Mouse (Mus musculus): ENCODE measurements around the gene Gfy. TPM values are rescaled to one million over a fixed set of nuclear protein-coding genes. Genes with fewer than 3 reads are reported as not detected.

Gene Gfy
- total RNA-seq, 1 experiment, result not detected

DNA sequence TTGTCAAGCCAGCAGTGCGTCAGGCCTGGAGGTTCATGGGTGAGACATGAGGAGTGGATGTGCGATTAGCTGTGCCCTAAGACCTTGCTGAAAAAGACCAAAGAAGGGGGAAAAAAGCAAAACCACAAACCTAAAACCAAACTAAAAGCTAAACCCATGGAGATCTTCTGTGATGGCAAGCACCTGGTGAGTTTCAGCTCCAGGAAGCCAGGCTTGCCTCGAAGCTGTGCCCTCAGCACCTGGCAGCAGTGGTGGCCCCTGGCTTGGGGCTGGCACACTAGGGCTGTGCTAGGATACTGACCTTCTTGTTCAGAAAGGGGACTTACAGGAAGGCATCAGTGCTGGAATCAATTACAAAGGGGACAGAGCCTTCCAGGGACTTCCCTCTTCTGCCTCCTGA, 38.0 kb downstream of the Gfy start:
- in situ Hi-C loops (cut with MboI; ENCODE audit: low sequenced_read_pairs in 2 of 2, unreplicated experiment in 2 of 2), result no loop called here
- H3K9ac ChIP-seq (ENCODE audit: insufficient read depth, low read depth, low read length, poor library complexity, severe bottlenecking), result no peak overlapping the region
- H3K4me1 ChIP-seq (ENCODE audit: control insufficient read depth in 2 of 2, insufficient read depth in 2 of 2, low read length in 2 of 2, poor library complexity in 1 of 2), result peaks cover 0 to 4% of the 10 kb centered on the region in 2 experiments; a peak in 1 of 4 replicates
- no peak for DNase-seq (ENCODE audit: low read depth, low spot score)
- no peak overlapping the region for H3K4me3 ChIP-seq (ENCODE audit: insufficient read depth in 1 of 2, low read depth in 1 of 2, low read length in 2 of 2, poor library complexity in 1 of 2, severe bottlenecking in 1 of 2)
- H3K36me3 ChIP-seq (ENCODE audit: control insufficient read depth, insufficient read depth, low read length, poor library complexity, severe bottlenecking), result peaks cover 34% of the 10 kb centered on the region
- H3K27ac ChIP-seq (ENCODE audit: insufficient read depth, low read depth, low read length, poor library complexity, severe bottlenecking), result no peak overlapping the region
- H3K9me3 ChIP-seq (ENCODE audit: control insufficient read depth, insufficient read depth, low read depth, low read length), result no peaks in the 10 kb centered on the region
- TF ChIP-seq MAFK (IDR thresholded peaks at IDR 0.05; ENCODE audit: insufficient read depth, low read depth, low read length), result no peak
- TF ChIP-seq ZNF384 (IDR thresholded peaks at IDR 0.05; ENCODE audit: low read depth, low read length), result no peak
- TF ChIP-seq HCFC1 (IDR thresholded peaks at IDR 0.05; ENCODE audit: borderline replicate concordance, insufficient read depth, low read length), result no peak
- TF ChIP-seq CHD2 (IDR thresholded peaks at IDR 0.05; ENCODE audit: low read depth, low read length), result no peak
- TF ChIP-seq ZC3H11A (IDR thresholded peaks at IDR 0.05; ENCODE audit: borderline replicate concordance, low read depth, low read length), result no peak

DNA sequence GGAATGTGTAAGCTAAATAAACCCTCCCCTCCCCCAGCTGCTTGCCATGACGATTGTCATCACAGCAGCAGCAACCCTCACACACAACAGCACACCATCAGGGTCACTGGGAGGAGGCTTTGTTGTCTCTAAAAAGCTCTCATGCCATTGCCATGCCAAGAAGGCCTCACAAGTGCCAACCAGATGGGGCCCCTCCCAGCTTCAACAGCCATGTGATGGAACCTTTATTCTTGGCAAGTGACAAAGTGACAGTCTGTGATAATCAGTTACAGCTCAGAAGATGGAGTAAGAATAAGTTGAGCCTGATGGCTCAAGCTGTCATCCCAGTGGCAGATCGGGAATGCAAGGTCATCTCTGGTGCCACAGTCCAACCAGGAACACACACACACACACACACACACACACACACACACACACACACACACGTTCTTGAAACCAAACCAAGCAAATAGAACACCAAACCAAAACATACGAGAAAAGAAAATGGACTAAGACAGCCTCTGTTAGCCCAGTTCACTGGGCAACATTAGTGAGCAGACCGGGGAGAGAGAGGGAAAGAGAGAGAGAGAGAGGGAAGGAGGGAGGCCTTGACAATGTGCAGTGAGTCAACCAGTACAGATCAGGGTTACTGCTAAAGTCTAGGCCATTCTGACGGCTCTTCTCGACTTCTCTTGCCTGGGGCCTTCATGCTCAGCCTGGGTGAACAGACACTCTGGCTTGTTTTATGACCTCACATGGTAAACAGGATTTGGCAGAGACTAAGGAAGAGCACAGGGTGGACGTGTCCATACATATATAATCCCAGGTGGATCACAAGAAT, 39.3 kb downstream of the Gfy start:
- no peaks in the 10 kb centered on the region for H3K9me3 ChIP-seq (ENCODE audit: control insufficient read depth, insufficient read depth, low read depth, low read length)
- no peak for DNase-seq (ENCODE audit: low read depth, low spot score)
- no peak overlapping the region for H3K9ac ChIP-seq (ENCODE audit: insufficient read depth, low read depth, low read length, poor library complexity, severe bottlenecking)
- no peak overlapping the region for H3K27ac ChIP-seq (ENCODE audit: insufficient read depth, low read depth, low read length, poor library complexity, severe bottlenecking)
- no peak for TF ChIP-seq CHD2 (IDR thresholded peaks at IDR 0.05; ENCODE audit: low read depth, low read length)
- TF ChIP-seq MAFK (IDR thresholded peaks at IDR 0.05; ENCODE audit: insufficient read depth, low read depth, low read length), result no peak
- H3K4me1 ChIP-seq (ENCODE audit: control insufficient read depth in 2 of 2, insufficient read depth in 2 of 2, low read length in 2 of 2, poor library complexity in 1 of 2), result peaks cover 0 to 9% of the 10 kb centered on the region in 2 experiments; a peak in 1 of 4 replicates
- H3K36me3 ChIP-seq (ENCODE audit: control insufficient read depth, insufficient read depth, low read length, poor library complexity, severe bottlenecking), result peaks cover 24% of the 10 kb centered on the region
- in situ Hi-C loops (cut with MboI; ENCODE audit: low sequenced_read_pairs in 2 of 2, unreplicated experiment in 2 of 2), result no loop called here
- H3K4me3 ChIP-seq (ENCODE audit: insufficient read depth in 1 of 2, low read depth in 1 of 2, low read length in 2 of 2, poor library complexity in 1 of 2, severe bottlenecking in 1 of 2), result no peak overlapping the region

DNA sequence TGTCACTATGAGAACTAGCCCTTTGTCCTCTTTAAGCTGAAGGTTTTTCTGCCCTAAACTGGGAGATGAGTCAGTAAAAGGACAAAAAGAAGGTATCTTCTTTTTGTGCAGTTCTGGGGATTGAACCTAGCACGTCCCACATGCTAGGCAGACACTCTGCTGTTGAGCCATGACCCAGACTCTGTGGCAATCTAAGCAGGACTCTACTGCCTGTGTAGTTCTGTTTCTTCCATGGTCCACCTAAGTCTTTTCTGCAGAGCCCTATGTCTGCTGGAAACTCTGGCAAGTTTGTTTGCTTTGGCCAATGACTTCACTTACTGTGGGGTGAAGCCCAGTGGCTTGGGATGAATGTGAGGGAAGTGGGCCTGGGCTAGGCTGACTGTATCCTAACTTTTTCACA, 41.0 kb downstream of the Gfy start:
- no peak for DNase-seq (ENCODE audit: low read depth, low spot score)
- H3K36me3 ChIP-seq (ENCODE audit: control insufficient read depth, insufficient read depth, low read length, poor library complexity, severe bottlenecking), result peaks cover 19% of the 10 kb centered on the region
- no peak for TF ChIP-seq MAFK (IDR thresholded peaks at IDR 0.05; ENCODE audit: insufficient read depth, low read depth, low read length)
- TF ChIP-seq HCFC1 (IDR thresholded peaks at IDR 0.05; ENCODE audit: borderline replicate concordance, insufficient read depth, low read length), result no peak
- TF ChIP-seq CHD2 (IDR thresholded peaks at IDR 0.05; ENCODE audit: low read depth, low read length), result no peak
- no peak for TF ChIP-seq ZNF384 (IDR thresholded peaks at IDR 0.05; ENCODE audit: low read depth, low read length)
- TF ChIP-seq ZC3H11A (IDR thresholded peaks at IDR 0.05; ENCODE audit: borderline replicate concordance, low read depth, low read length), result no peak
- H3K9me3 ChIP-seq (ENCODE audit: control insufficient read depth, insufficient read depth, low read depth, low read length), result no peaks in the 10 kb centered on the region
- no peak overlapping the region for H3K4me3 ChIP-seq (ENCODE audit: insufficient read depth in 1 of 2, low read depth in 1 of 2, low read length in 2 of 2, poor library complexity in 1 of 2, severe bottlenecking in 1 of 2)
- in situ Hi-C loops (cut with MboI; ENCODE audit: low sequenced_read_pairs in 2 of 2, unreplicated experiment in 2 of 2), result no loop called here
- no peak overlapping the region for H3K27ac ChIP-seq (ENCODE audit: insufficient read depth, low read depth, low read length, poor library complexity, severe bottlenecking)
- no peak overlapping the region for H3K9ac ChIP-seq (ENCODE audit: insufficient read depth, low read depth, low read length, poor library complexity, severe bottlenecking)
- H3K4me1 ChIP-seq (ENCODE audit: control insufficient read depth in 2 of 2, insufficient read depth in 2 of 2, low read length in 2 of 2, poor library complexity in 1 of 2), result peaks cover 0 to 11% of the 10 kb centered on the region in 2 experiments; a peak in 1 of 4 replicates

DNA sequence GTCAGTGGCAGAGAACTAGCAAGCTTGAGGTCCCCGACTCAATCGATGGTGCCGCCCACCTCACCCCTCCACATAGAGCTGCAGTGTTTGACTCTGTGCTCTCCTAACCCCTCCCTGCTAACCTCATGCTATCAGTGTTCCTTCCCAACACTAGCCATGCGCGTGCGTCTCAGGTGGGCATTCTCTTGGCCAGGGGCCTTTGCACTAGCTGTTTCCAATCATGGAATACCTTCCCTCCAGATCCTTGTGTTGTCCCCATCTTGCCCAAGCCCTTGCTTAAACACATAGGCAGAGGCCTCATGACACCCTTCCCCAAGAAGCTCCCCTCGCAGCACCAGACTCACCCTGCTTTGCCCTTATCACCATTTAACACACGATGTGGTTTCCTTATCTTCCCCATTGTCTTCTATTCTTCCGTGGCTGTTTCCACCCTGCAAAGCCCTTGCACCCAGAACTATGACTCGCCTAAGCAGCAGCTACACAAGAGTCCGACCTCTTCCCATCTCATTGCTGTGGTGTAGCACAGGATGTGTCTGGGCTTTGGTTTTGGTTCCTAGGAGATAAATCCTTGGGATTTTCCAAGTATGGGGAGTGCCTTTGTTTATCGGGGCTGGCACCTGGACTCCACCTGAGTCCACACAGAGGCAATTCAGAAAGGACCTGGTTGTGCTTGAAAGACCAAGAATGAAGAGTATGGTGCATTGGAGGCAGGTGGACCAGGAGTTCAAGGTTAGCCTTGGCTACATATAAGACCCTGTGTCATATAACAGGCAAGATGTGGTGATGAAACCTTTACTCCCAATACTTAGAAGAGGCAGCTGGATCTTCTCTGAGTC, 42.0 kb downstream of the Gfy start:
- Histone ChIP-seq H3K4me3 (ENCODE audit: insufficient read depth in 1 of 2, low read depth in 1 of 2, low read length in 2 of 2, poor library complexity in 1 of 2, severe bottlenecking in 1 of 2) (no peak overlapping the region), H3K36me3 (ENCODE audit: control insufficient read depth, insufficient read depth, low read length, poor library complexity, severe bottlenecking) (peaks cover 10% of the 10 kb centered on the region), H3K27ac (ENCODE audit: insufficient read depth, low read depth, low read length, poor library complexity, severe bottlenecking) (no peak overlapping the region), H3K4me1 (ENCODE audit: control insufficient read depth in 2 of 2, insufficient read depth in 2 of 2, low read length in 2 of 2, poor library complexity in 1 of 2) (peaks cover 0 to 11% of the 10 kb centered on the region in 2 experiments; a peak in 1 of 4 replicates), H3K9ac (ENCODE audit: insufficient read depth, low read depth, low read length, poor library complexity, severe bottlenecking) (no peak overlapping the region), H3K9me3 (ENCODE audit: control insufficient read depth, insufficient read depth, low read depth, low read length) (no peaks in the 10 kb centered on the region)
- no peak for TF ChIP-seq CHD2 (IDR thresholded peaks at IDR 0.05; ENCODE audit: low read depth, low read length)
- no peak for TF ChIP-seq ZNF384 (IDR thresholded peaks at IDR 0.05; ENCODE audit: low read depth, low read length)
- no peak for TF ChIP-seq HCFC1 (IDR thresholded peaks at IDR 0.05; ENCODE audit: borderline replicate concordance, insufficient read depth, low read length)
- no peak for DNase-seq (ENCODE audit: low read depth, low spot score)
- in situ Hi-C loops (cut with MboI; ENCODE audit: low sequenced_read_pairs in 2 of 2, unreplicated experiment in 2 of 2), result no loop called here

All from ES-E14 (cell line).